Mouse (Mus musculus) ES-Bruce4 (cell line): ENCODE results near the gene Ankrd2.

Source experiments
- EP300 ChIP-seq: IDR thresholded peaks from 2 replicates; pipeline ENCODE4 v1.6.1; 2011; ENCODE audit warnings: low read depth, low read length; ENCODE audit not compliant: insufficient read depth
- POLR2A ChIP-seq: IDR thresholded peaks from one replicate; pipeline ENCODE4 v1.8.1; 2011; ENCODE audit warnings: low read length; ENCODE audit not compliant: insufficient read depth

DNA sequence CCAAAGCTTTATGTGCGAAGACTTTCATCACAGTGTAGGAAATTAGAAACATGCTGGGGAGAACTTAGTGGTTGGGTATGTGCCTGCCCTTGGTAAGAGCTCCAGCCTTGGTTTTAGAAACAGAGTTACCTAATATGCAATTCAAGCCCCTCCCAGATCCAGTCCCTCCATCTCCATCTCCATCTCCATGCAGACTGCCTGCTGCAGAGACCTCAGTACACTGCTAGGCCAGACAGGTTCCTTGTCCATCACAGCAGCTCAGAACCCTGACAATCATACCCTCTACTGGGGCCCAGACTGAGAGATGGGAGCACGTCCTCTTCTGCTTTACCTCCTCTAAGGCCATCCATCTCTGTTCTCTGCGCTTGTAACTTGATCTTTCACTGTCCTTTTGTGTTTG lies 27.2 kb upstream of the Ankrd2 start:
- no peak for TF ChIP-seq EP300
- TF ChIP-seq POLR2A: no peak
